In genomic region chr1:161040426-161040770, GRCm38 (mm10) we compare ENCODE assay signal across 10 mouse cellular contexts. TPM values are rescaled to one million over a fixed set of nuclear protein-coding genes. Genes with fewer than 3 reads are reported as not detected.
DNase-seq lines count a peak whose midpoint lies in the region; ATAC-seq lines count a peak whose summit lies in the region.
"Had no signal": no experiment of that assay in that cellular context is flagged by ENCODE, and none has a peak within 500 bp of the region (broad histone marks: within the 10 kb centered on the region; RNA-seq: fewer than 3 reads in every experiment).

No protein-coding gene starts in this region.

- 52% methylated on average over 1 of the region's 1 CpGs for WGBS in kidney, embryonic 14.5 days
- 81% methylated on average over 1 of the region's 1 CpGs for WGBS in hindbrain, embryonic 10.5 days
- 62% methylated on average over 1 of the region's 1 CpGs for WGBS in liver, embryonic 16.5 days (ENCODE audit: insufficient replicate concordance)

- no peaks in the 10 kb centered on the region for H3K27me3 ChIP-seq in kidney, embryonic 14.5 days (ENCODE audit: control insufficient read depth, insufficient read depth, low read length)
- no peaks in the 10 kb centered on the region for H3K27me3 ChIP-seq in hindbrain, embryonic 10.5 days (ENCODE audit: insufficient read depth, poor library complexity, severe bottlenecking)
- no peaks in the 10 kb centered on the region for H3K27me3 ChIP-seq in liver, embryonic 16.5 days (ENCODE audit: control insufficient read depth, insufficient read depth, low read depth, low read length)

- no peaks in the 10 kb centered on the region for H3K9me3 ChIP-seq in kidney, embryonic 14.5 days (ENCODE audit: control insufficient read depth, low read length)
- H3K9me3 ChIP-seq in hindbrain, embryonic 10.5 days = no peaks in the 10 kb centered on the region
- H3K9me3 ChIP-seq in liver, embryonic 16.5 days (replicated peaks; ENCODE audit: control insufficient read depth, low read length) = no peaks in the 10 kb centered on the region

- DNase-seq in kidney, postnatal 36 days = no peak
- peak; percentile 24 for DNase-seq in NIH3T3 (ENCODE audit: low read depth)
- DNase-seq in hindbrain, embryonic 10.5 days (ENCODE audit: low spot score) = peak; percentile 8
- no peak for DNase-seq in thymus, postnatal 10 days (ENCODE audit: low spot score in 2 of 2)
- no peak for DNase-seq in lung, postnatal 4 days
- no peak for DNase-seq in layer of hippocampus, adult 9-11 months
- DNase-seq: cerebellum, postnatal 36 days; gastrocnemius, postnatal 25 days had no signal

- H3K4me3 ChIP-seq in kidney, embryonic 14.5 days (ENCODE audit: low read length) = no peak overlapping the region
- no peak overlapping the region for H3K4me3 ChIP-seq in hindbrain, embryonic 10.5 days
- no peak overlapping the region for H3K4me3 ChIP-seq in liver, embryonic 16.5 days (ENCODE audit: low read depth, low read length)

- ATAC-seq in kidney, embryonic 14.5 days (ENCODE audit: low FRiP score, low TSS enrichment) = peak; percentile 1; the same call in 1 of the 2 replicates
- no peak for ATAC-seq in liver, embryonic 16.5 days (ENCODE audit: low read depth)

- peak overlapping the region; percentile 51; the same call in 1 of the 2 replicates for H3K27ac ChIP-seq in kidney, embryonic 14.5 days (ENCODE audit: low read depth, low read length)
- no peak overlapping the region for H3K27ac ChIP-seq in hindbrain, embryonic 10.5 days
- peak overlapping the region; percentile 23 for H3K27ac ChIP-seq in liver, embryonic 16.5 days (ENCODE audit: low read length)

- H3K9ac ChIP-seq in kidney, embryonic 14.5 days (ENCODE audit: low read depth, low read length) = no peak overlapping the region
- H3K9ac ChIP-seq in liver, embryonic 16.5 days (ENCODE audit: low read depth, low read length) = no peak overlapping the region

- peaks cover 2% of the 10 kb centered on the region; the same call in 1 of the 2 replicates for H3K4me1 ChIP-seq in kidney, embryonic 14.5 days (ENCODE audit: control insufficient read depth, insufficient read depth, low read length)
- peaks cover 15% of the 10 kb centered on the region for H3K4me1 ChIP-seq in hindbrain, embryonic 10.5 days (replicated peaks)
- peaks cover 8% of the 10 kb centered on the region for H3K4me1 ChIP-seq in liver, embryonic 16.5 days (ENCODE audit: control insufficient read depth, low read depth, low read length)

- no peak overlapping the region for H3K4me2 ChIP-seq in kidney, embryonic 14.5 days (replicated peaks; ENCODE audit: low read depth, low read length)
- H3K4me2 ChIP-seq in liver, embryonic 16.5 days (ENCODE audit: low read depth, low read length) = no peak overlapping the region

- peaks cover 68% of the 10 kb centered on the region for H3K36me3 ChIP-seq in kidney, embryonic 14.5 days (ENCODE audit: control insufficient read depth, insufficient read depth, low read length)
- peaks cover 80% of the 10 kb centered on the region for H3K36me3 ChIP-seq in hindbrain, embryonic 10.5 days
- H3K36me3 ChIP-seq in liver, embryonic 16.5 days (ENCODE audit: control insufficient read depth, insufficient read depth) = peaks cover 36% of the 10 kb centered on the region

RNA-seq across cellular contexts. Expression of gene Zbtb37, which starts 5.7 kb away (rescaled TPM):
- polyA plus RNA-seq in kidney, embryonic 14.5 days (2014; fragmentation: Nextera tagmentation; extraction: Ambion mirVana) = 11.0 and 13.3 TPM in 2 replicates
- polyA plus RNA-seq in hindbrain, embryonic 10.5 days (2016; fragmentation: Nextera tagmentation; extraction: Ambion mirVana) = 7.4 and 7.9 TPM in 2 replicates
- polyA plus RNA-seq in liver, embryonic 16.5 days (2015; fragmentation: Nextera tagmentation; extraction: Ambion mirVana) = 1.8 and 1.9 TPM in 2 replicates

RNA-seq across cellular contexts. Expression of gene Dars2, which starts 30.1 kb away (rescaled TPM):
- polyA plus RNA-seq in kidney, embryonic 14.5 days (2014; fragmentation: Nextera tagmentation; extraction: Ambion mirVana) = 26.6 and 45.4 TPM in 2 replicates
- polyA plus RNA-seq in hindbrain, embryonic 10.5 days (2016; fragmentation: Nextera tagmentation; extraction: Ambion mirVana) = 48.2 and 65.0 TPM in 2 replicates
- polyA plus RNA-seq in liver, embryonic 16.5 days (2015; fragmentation: Nextera tagmentation; extraction: Ambion mirVana) = 25.6 and 26.5 TPM in 2 replicates

RNA-seq across cellular contexts. Expression of gene Cenpl, which starts 30.1 kb away (rescaled TPM):
- 32.7 and 36.2 TPM in 2 replicates for polyA plus RNA-seq in kidney, embryonic 14.5 days (2014; fragmentation: Nextera tagmentation; extraction: Ambion mirVana)
- polyA plus RNA-seq in hindbrain, embryonic 10.5 days (2016; fragmentation: Nextera tagmentation; extraction: Ambion mirVana) = 33.0 and 39.9 TPM in 2 replicates
- polyA plus RNA-seq in liver, embryonic 16.5 days (2015; fragmentation: Nextera tagmentation; extraction: Ambion mirVana) = 37.1 and 38.6 TPM in 2 replicates

Comparison
In these comparisons a context has a peak if more than half of its experiments do, and no peak if none do; other contexts are left out.
1. DNase-seq: peak in NIH3T3 (single experiment) and hindbrain, embryonic 10.5 days (single experiment); none in kidney, postnatal 36 days (0 of 2), thymus, postnatal 10 days (0 of 2), lung, postnatal 4 days (0 of 2) and layer of hippocampus, adult 9-11 months (single experiment).